Mouse (Mus musculus) kidney, embryonic 16.5 days (tissue): Measurements from ENCODE around the gene Rbl1. TPM values are rescaled to one million over a fixed set of nuclear protein-coding genes. Genes with fewer than 3 reads are reported as not detected.

Experiments
- ATAC-seq: fragments of 200-750 bp; cut with Nextera tagmentation; 2 replicates; pipeline ENCODE4 v1.8.0; 2017; ENCODE audit warnings: moderate TSS enrichment; ENCODE audit not compliant: low FRiP score, low TSS enrichment
- H3K27ac ChIP-seq: fragments of 300-500 bp; sonication (generic); 2 replicates; pipeline ENCODE4 v1.5.1; 2014; ENCODE audit warnings: low read length
- H3K27me3 ChIP-seq: fragments of 300-500 bp; sonication (generic); 2 replicates; pipeline ENCODE4 v1.6.1; 2014; ENCODE audit warnings: low read length, control low read depth, mixed read lengths; ENCODE audit not compliant: insufficient read depth
- H3K36me3 ChIP-seq: fragments of 300-500 bp; sonication (generic); 2 replicates; pipeline ENCODE4 v1.6.1; 2014; ENCODE audit warnings: low read length, control low read depth, mixed read lengths; ENCODE audit not compliant: insufficient read depth
- H3K4me1 ChIP-seq: fragments of 300-500 bp; sonication (generic); 2 replicates; pipeline ENCODE4 v1.6.1; 2014; ENCODE audit warnings: low read length, control low read depth, mixed read lengths; ENCODE audit not compliant: insufficient read depth
- H3K4me2 ChIP-seq: fragments of 300-500 bp; sonication (generic); replicated peaks from 2 replicates; pipeline ENCODE4 v1.6.1; 2014; ENCODE audit warnings: low read depth, low read length
- H3K4me3 ChIP-seq: fragments of 300-500 bp; sonication (generic); 2 replicates; pipeline ENCODE4 v1.5.1; 2014; ENCODE audit warnings: mild to moderate bottlenecking, low read length
- H3K9ac ChIP-seq: fragments of 300-500 bp; sonication (generic); replicated peaks from 2 replicates; pipeline ENCODE4 v1.6.1; 2014; ENCODE audit warnings: low read length
- H3K9me3 ChIP-seq: fragments of 300-500 bp; sonication (generic); 2 replicates; pipeline ENCODE4 v1.6.1; 2016; ENCODE audit warnings: low read length, control low read depth
- WGBS: fragments of 180-500 bp; shearing (Covaris S2); extraction: QIAGEN DNeasy Blood & Tissue Kit; methylation state at CpG from one replicate; pipeline ENCODE4 v1.1.7; 2014; 5-methylcytosine and 5-hydroxymethylcytosine counted together
- polyA plus RNA-seq: library from polyadenylated mRNA; unstranded; fragments of >200 nt; fragmentation: Nextera tagmentation; extraction: Ambion mirVana; gene quantifications from 2 replicates; pipeline ENCODE4 v1.2.1, GENCODE M21; 2015

The Rbl1 gene
- polyA plus RNA-seq, 1 experiment from 2014 or later: 22.3 TPM

GRCm38 (mm10) chr2:157135529-157136120 lies 68.7 kb downstream of the Rbl1 start:
- peak overlapping the region; percentile 73 for H3K4me3 ChIP-seq
- no peaks in the 10 kb centered on the region for H3K9me3 ChIP-seq
- peaks cover 8% of the 10 kb centered on the region; the same call in 1 of the 2 replicates for H3K4me1 ChIP-seq
- H3K4me2 ChIP-seq: peak overlapping the region; percentile 87
- WGBS: 69% methylated on average over 10 of the region's 10 CpGs
- no peaks in the 10 kb centered on the region for H3K27me3 ChIP-seq
- peak overlapping the region; percentile 87 for H3K27ac ChIP-seq
- H3K9ac ChIP-seq: peak overlapping the region; percentile 80
- ATAC-seq: no peak
- H3K36me3 ChIP-seq: no peaks in the 10 kb centered on the region

GRCm38 (mm10) chr2:157135014-157135413 lies 69.3 kb downstream of the Rbl1 start, which contains the start of gene Samhd1:
Samhd1 (minus strand) TSS chr2:157135265.
- H3K4me3 ChIP-seq: peak within 1 kb of the TSS; percentile 73
- H3K36me3 ChIP-seq: no peaks in the 10 kb centered on the region
- H3K9me3 ChIP-seq: no peaks in the 10 kb centered on the region
- peak within 1 kb of the TSS; percentile 80 for H3K9ac ChIP-seq
- peak within 1 kb of the TSS; percentile 87 for H3K4me2 ChIP-seq
- under 1% methylated on average over 32 of the region's 32 CpGs for WGBS
- H3K27ac ChIP-seq: peak within 1 kb of the TSS; percentile 87
- H3K4me1 ChIP-seq: peaks cover 8% of the 10 kb centered on the region; the same call in 1 of the 2 replicates
- no peaks in the 10 kb centered on the region for H3K27me3 ChIP-seq
- peak; percentile 95 for ATAC-seq

GRCm38 (mm10) chr2:157134479-157134931 lies 69.8 kb downstream of the Rbl1 start:
- under 1% methylated on average over 25 of the region's 25 CpGs for WGBS
- Histone ChIP-seq H3K9ac (peak overlapping the region; percentile 80), H3K9me3 (no peaks in the 10 kb centered on the region), H3K4me2 (peak overlapping the region; percentile 87), H3K4me3 (peak overlapping the region; percentile 73), H3K4me1 (peaks cover 8% of the 10 kb centered on the region; the same call in 1 of the 2 replicates), H3K27ac (peak overlapping the region; percentile 87), H3K27me3 (no peaks in the 10 kb centered on the region), H3K36me3 (no peaks in the 10 kb centered on the region)
- peak; percentile 79 for ATAC-seq

- no peak for ATAC-seq
Measured at GRCm38 (mm10) chr2:157133769-157134478, 70.4 kb downstream of the Rbl1 start.

GRCm38 (mm10) chr2:157132686-157133540 lies 71.4 kb downstream of the Rbl1 start:
- H3K36me3 ChIP-seq: 0 out of 2 replicates have a peak, but pooled peaks cover 5% of the 10 kb centered on the region
- no peak for ATAC-seq
- H3K9me3 ChIP-seq: no peaks in the 10 kb centered on the region
- H3K4me1 ChIP-seq: peaks cover 8% of the 10 kb centered on the region; the same call in 1 of the 2 replicates
- no peak overlapping the region for H3K4me2 ChIP-seq
- H3K4me3 ChIP-seq: no peak overlapping the region
- WGBS: 83% methylated on average over 3 of the region's 3 CpGs
- H3K27me3 ChIP-seq: no peaks in the 10 kb centered on the region
- H3K9ac ChIP-seq: no peak overlapping the region
- H3K27ac ChIP-seq: no peak overlapping the region

More at GRCm38 (mm10) chr2:157133769-157134478, 70.4 kb downstream of the Rbl1 start:
- peak overlapping the region; percentile 80 for H3K9ac ChIP-seq
- WGBS: 19% methylated on average over 11 of the region's 11 CpGs
- peak overlapping the region; percentile 73 for H3K4me3 ChIP-seq
- H3K27ac ChIP-seq: peak overlapping the region; percentile 87; the same call in 1 of the 2 replicates
- peaks cover 8% of the 10 kb centered on the region; the same call in 1 of the 2 replicates for H3K4me1 ChIP-seq
- 0 out of 2 replicates have a peak, but pooled peaks cover 1% of the 10 kb centered on the region for H3K36me3 ChIP-seq
- no peaks in the 10 kb centered on the region for H3K9me3 ChIP-seq
- peak overlapping the region; percentile 87 for H3K4me2 ChIP-seq
- H3K27me3 ChIP-seq: no peaks in the 10 kb centered on the region

GRCm38 (mm10) chr2:157132086-157132485 lies 72.2 kb downstream of the Rbl1 start:
- no peak for ATAC-seq
- WGBS: 78% methylated on average over 1 of the region's 1 CpGs
- H3K4me2 ChIP-seq: no peak overlapping the region
- H3K9me3 ChIP-seq: no peaks in the 10 kb centered on the region
- no peak overlapping the region for H3K4me3 ChIP-seq
- H3K9ac ChIP-seq: no peak overlapping the region
- H3K27ac ChIP-seq: no peak overlapping the region
- H3K36me3 ChIP-seq: 0 out of 2 replicates have a peak, but pooled peaks cover 5% of the 10 kb centered on the region
- no peaks in the 10 kb centered on the region for H3K27me3 ChIP-seq
- H3K4me1 ChIP-seq: peaks cover 8% of the 10 kb centered on the region; the same call in 1 of the 2 replicates

GRCm38 (mm10) chr2:157130813-157131514 lies 73.4 kb downstream of the Rbl1 start:
- Histone ChIP-seq H3K27me3 (no peaks in the 10 kb centered on the region), H3K4me2 (no peak overlapping the region), H3K4me1 (peaks cover 8% of the 10 kb centered on the region; the same call in 1 of the 2 replicates), H3K9me3 (no peaks in the 10 kb centered on the region), H3K27ac (no peak overlapping the region), H3K4me3 (no peak overlapping the region), H3K9ac (no peak overlapping the region), H3K36me3 (0 out of 2 replicates have a peak, but pooled peaks cover 6% of the 10 kb centered on the region)
- no peak for ATAC-seq
- WGBS: 83% methylated on average over 8 of the region's 8 CpGs

GRCm38 (mm10) chr2:157129601-157130164 lies 74.7 kb downstream of the Rbl1 start:
- no peak overlapping the region for H3K9ac ChIP-seq
- 68% methylated on average over 11 of the region's 11 CpGs for WGBS
- H3K27me3 ChIP-seq: no peaks in the 10 kb centered on the region
- H3K4me1 ChIP-seq: peaks cover 8% of the 10 kb centered on the region; the same call in 1 of the 2 replicates
- no peak for ATAC-seq
- no peak overlapping the region for H3K4me2 ChIP-seq
- H3K36me3 ChIP-seq: 0 out of 2 replicates have a peak, but pooled peaks cover 8% of the 10 kb centered on the region
- H3K4me3 ChIP-seq: no peak overlapping the region
- H3K9me3 ChIP-seq: no peaks in the 10 kb centered on the region
- H3K27ac ChIP-seq: no peak overlapping the region
